Mouse (Mus musculus) adrenal gland, postnatal 25 days (tissue): ENCODE results near the gene Mknk1. TPM values are rescaled to one million over a fixed set of nuclear protein-coding genes. Genes with fewer than 3 reads are reported as not detected.
A peak's percentile ranks its signal among the peaks of the same experiment; 100 is the strongest.

Experiments
- DNase-seq: peaks from one replicate; pipeline ENCODE4 v3.0.0; 2021; ENCODE audit warnings: mixed read lengths
- long read RNA-seq: library from polyadenylated mRNA; stranded (forward); transcript quantifications from one replicate; pipeline ENCODE4 v2.0.0, GENCODE M21; 2021
- total RNA-seq: library from RNA; stranded (reverse); gene quantifications from 2 replicates; pipeline ENCODE4 v1.2.3, GENCODE M21; 2021

The Mknk1 gene
- total RNA-seq, result 53.9 and 62.4 TPM in 2 replicates
- long read RNA-seq, transcript Mknk1-201 (13 exons, 2,543 nt), result major isoform, 9 of 29 reads
- long read RNA-seq, partial matches to known transcripts, result 2 of 29 reads
- long read RNA-seq, other reads (novel, unspliced or antisense), result 16 of 29 reads

DNA sequence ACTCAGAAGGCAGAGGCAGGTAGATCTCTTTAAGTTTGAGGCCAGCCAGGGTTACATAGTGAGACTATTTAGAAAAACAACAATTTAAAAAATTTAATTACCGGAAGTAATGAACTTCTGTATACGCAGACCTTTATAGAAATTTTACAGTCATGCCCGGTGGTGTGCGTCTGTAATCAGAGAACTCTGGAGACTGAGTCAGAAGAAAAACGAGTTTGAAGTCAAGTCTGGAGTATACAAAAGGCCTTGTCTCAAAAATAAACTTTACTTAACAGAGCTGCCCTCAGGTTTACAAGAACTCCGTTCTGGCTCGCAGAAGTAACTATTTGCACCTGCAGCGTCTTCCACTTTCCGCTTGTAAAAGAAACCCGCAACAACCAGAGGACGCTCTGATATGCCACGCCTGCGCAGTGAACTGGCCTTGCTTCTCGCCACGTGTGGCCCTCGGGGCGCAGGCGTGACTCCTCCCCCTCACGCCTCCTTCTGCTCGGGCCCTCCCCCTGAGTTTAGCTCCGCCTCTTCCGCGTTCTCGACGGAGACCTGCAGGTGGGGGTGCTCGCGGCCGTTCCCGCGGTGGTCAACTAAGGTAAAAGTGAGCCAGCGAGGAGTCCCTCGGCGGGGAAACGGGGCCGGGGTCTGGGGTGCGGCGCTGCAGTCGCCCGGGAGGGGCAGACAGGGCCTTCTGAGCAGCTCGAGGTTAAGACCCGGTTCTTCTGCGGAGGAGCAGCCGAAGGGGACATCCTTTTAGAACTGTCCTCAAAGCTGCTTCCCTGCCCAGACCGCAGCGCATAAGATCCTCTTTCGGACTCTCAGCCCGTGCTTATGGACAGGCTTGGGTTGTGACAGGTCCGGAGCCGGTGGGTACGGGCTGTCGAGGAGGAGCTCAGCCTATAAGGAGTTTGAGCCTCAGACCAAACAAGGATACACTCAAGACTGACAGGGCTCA, at the start of gene Mknk1:
Gene Mknk1 (plus strand): TSS at position 503 of the 946 bp plus-strand sequence.
- DNase-seq, result peak; percentile 92

DNA sequence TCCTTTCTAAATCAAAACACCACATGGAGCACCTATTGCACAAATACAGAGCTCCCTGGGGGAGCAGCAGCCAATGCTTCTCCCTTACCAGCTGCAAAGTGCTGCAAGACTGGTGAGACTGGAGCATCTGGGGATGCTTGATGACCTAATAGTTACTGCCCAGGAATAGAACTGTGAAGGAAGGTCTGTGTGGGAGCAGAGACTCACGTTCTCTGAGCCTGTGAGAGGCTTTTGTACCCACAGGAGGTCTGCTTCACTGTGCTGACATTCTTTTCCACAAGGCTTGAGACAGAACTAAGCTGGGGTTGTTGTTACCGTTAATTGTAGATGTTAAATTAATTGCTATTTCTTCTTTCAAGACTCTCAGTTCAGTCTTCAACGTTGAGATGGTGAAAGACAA, 48.1 kb upstream of the Mknk1 start:
- DNase-seq, result no peak

DNA sequence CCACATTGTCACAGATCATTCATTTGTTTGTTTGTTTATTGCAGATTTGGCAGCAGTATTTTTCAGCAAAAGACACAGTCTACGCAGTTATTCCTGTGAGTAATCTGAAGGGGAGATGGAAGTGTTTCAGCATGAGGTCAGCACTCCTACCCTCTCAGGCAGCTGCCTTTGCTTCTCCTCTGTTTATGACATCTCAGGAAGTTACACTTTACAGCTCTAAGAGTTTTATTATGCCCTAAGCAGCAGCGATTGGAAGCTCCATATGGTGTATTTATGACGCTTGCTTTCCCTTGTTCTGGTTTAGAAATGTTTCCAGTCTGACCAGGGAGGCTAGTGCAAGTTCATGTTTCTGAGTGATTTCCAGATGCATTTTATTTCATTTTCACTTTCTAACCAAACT, 43.6 kb upstream of the Mknk1 start:
- DNase-seq, result no peak

DNA sequence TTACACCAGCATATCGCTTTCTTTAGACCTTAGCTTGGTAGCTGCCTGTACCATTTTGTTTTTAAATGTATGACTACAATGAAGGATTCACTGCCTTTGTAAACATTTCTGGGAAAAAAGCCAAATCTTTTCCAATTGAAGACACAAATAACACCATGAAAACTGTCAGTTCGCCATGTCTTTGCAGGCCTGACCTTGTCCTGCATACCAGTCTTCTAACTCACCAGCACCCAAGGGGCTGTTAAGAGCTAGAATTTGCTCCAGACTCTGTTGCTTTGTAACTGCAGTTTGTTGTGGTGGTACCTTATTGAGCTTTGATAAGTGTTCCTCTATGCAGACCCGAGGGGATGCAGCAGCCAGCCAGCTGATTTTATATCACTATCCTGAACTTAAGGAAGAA, 39.0 kb upstream of the Mknk1 start:
- no peak for DNase-seq

DNA sequence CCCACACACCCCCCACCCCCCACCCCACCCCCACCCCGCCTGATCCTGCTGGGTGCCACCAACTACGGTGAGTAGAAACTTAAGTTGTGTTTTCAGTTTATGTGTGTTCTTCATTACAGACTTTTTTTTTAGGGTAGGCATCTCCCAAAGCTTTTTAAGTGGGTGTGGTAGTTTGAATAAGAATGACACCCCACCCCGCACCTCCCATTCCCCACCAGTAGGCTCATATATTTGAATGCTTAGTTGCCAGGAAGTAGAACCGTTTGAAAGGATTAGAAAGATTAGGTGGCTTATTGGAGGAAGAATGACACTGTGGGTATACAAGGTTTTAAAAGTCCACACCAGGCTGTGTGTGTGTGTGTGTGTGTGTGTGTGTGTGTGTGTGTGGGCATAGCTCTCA, 26.7 kb upstream of the Mknk1 start:
- DNase-seq, result no peak

DNA sequence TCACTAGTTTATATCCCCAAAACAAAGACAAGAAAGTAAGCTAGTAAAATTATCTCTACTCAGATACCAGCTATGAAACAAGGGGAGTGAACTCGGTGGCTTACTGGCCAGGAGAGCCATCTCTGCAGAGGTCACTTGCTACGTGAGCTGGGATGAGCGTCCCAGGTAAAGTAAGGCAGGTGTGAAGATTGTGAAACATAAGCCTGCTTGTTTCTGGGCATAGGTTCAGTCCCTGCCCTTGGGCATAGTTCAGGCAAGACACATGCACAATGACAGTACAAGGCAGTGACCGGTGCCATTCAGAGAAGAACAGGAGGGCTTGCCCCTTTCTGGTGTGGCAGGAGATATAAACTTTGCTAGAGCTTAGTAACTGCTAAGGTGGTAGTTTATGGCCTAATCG, 23.4 kb upstream of the Mknk1 start:
- no peak for DNase-seq

DNA sequence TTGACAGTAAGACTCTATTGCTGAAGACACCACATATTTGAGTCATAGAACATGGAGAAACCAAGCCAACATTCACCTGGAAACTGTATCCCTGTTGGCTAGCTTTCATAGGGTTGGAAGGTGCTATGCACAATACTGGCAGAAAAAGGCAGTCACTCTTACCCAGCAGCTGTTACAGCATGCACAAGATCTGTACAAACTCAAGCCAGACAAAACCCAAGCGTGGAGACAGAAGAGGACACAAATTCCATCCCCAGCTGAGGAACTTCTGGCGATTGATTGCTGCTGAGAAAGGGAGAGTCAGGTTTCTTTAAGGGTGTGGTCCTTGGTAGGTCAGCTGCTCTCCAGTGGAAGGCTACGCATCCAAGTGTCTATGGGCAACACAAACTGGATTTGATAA, 18.8 kb upstream of the Mknk1 start:
- no peak for DNase-seq

DNA sequence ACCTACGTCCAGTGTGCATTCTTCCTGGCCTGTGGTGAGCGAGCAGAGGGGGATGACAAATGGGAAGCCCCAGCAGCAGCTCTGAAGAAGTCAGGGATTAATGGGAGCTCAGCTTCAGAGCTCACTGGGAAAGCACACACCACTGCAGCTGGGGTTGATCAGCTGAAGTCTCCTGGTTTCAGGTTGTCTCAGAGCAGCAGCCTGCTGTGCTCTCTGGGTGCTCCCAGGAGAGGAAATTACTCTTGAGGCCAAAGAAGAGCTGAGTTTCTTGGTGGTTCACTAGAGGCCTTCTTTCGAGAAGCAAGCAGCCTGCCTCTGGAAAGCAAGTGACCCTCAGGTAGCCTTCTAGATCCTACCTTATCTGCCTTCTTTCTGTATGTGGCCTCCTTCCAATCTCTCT, 18.1 kb upstream of the Mknk1 start:
- DNase-seq, result no peak

DNA sequence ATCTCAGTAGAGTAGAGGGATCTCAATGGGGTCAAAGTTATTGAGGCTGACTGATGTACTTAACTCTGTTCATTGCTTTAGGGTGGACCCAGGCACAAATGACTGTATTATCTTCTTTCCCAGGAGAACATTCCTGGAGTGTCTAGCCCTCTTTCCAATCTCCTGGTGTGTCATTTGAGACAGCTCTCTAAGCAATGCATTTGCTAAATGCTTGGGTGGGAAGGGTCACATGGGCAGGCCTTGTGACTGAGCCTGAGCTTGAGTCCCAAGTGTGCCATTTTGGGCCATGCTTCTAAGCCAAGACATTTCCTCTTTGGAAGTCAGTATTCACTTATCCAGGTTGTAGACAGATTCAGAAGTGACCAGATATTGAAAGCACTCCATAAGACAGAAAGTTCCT, 17.6 kb upstream of the Mknk1 start:
- DNase-seq, result no peak

DNA sequence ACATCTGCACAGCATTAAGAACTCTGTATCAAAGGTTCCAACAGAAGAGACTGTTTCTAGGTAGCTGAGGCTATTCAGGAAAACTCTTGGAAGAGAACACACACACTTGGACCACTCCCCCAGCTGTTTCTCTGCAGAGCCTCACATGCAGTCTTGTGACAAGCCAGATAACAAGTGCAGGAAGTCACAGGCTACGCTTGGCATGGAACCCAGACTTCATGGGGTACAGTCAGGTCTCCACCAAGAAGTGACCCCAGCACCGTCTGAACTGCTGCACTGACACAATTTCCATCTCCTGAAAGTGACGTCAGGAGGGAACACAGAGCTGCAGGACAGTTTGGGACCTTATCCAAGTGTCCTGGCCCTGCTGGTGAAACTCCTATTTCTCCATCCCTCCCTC, 17.1 kb upstream of the Mknk1 start:
- no peak for DNase-seq

DNA sequence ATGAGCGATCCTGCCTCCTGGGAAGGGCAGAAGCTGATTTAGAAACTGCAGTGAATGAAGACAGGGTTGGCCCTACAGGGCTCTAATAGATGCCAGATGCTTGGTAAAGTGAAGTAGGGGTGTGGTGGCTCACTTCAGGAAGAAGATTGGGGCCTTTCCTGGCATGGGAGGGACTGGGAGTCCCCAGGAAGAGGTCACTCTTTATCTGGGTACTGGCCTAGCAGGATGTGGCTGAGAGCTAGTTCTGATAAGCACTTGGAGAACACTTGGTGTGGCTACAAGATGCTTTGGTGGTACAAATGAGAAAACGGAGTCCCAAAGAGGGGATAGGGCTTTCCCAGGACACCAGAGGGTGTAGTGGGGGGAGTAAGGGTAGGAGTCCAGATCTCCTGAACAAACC, 14.8 kb upstream of the Mknk1 start:
- DNase-seq, result no peak

DNA sequence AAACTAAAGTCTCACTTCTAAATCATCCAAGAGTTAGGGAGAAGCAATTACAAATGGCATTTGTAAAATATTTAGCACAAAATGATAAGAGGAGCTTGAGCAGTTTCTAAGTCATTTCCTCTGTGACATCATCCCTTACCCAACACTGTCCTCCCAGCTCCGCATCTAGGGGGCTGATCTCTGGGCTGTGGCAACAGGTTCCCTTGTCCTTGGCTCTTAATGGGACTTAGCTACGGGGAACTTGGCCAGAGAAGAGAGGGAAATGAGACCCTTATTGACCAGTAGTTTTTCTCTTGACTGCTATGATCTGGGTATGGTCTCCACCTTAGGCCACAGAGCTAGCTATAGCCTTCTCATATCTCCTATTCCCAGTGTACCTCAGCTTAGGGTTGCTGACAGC, 13.7 kb upstream of the Mknk1 start:
- DNase-seq, result no peak

DNA sequence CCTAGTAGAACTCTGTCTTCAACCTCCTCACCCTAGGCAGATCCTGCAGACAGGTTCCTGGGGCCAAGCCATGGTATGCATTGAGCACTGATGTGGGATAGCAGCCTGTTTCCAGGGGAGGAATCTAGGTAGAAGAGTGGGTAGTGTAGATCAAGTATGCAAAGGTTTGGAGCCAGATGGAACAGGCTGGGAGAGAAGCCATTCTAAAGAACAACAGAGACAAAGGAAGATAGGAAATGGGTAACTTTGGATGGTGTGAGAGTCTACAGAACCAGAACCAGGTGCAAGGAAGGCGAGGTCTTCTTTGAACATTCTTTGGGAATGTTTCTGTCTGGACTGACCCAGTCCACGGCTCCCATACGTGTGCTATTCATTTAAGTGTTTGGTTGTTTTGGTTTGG, 11.9 kb upstream of the Mknk1 start:
- DNase-seq, result no peak

DNA sequence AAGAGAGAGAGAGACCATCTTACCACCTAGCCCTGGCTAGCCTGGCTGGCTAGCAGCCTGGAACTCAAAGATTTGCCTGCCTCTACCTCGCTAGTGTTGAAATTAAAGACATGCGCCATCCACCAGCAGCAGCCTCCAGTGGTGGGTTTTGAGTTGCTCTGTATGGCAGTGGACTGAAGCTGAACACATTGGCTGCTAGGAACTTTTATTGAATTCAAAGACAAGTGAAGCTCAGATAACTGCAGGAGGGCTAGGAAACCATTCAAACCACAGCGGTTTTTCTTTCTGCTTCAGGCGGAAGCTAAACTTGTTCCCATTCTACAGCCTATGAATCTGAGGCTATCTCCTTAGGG, 11.5 kb upstream of the Mknk1 start:
- DNase-seq, result no peak

DNA sequence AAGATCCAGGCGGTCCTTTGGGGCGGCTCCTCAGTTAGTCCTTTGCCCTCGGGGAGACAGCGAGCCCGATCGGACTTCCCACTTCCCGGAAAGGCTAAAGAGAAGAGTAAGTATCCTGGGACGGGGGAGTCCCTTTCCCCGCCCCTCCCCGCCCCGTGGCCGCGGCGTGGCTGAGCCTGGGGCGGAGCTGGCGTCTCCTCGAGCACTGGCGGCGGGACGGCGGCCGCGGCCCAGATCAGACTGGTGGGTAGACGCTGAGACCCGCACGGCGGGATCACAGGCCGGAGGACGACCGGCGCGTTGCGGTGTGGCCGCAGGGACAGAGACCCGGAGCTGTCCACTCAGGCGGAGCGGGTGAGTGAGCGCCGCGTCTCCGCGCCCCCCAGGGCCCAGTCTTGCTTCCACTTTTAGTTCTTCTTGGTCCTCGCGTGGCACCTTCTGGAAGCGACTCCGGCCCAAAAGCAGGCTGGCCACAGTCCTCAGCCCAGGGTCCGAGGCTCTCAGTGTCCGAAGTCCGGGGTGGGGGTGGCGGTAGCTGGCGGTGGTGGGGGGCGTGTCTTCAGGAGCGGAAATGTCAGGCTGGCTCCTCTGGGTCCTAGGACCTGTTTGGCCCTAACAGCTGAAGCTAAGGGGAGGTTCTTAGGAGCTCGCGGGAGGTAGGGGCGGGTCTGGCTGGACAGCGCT, 11.0 kb upstream of the Mknk1 start, which contains the start of gene Mob3c:
Gene Mob3c (plus strand): TSS at position 205 of the 684 bp plus-strand sequence.
- DNase-seq, result peak; percentile 86

DNA sequence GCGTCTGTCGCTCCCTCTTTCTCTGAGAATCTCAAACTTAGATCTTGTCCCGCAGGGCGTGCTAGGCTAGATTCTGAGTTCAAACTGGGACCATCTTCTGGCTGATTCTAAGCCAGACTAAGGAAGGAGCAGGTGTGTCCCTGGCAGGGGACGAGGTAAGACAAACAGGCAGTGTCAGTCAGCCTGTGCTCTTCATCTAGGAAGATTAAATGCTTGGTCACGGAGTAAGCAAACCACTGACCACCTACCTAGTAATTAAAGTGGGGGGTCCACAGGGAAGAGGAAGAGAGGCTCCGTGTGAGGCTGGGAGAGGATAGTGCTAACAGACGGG, 10.5 kb upstream of the Mknk1 start:
- no peak for DNase-seq

DNA sequence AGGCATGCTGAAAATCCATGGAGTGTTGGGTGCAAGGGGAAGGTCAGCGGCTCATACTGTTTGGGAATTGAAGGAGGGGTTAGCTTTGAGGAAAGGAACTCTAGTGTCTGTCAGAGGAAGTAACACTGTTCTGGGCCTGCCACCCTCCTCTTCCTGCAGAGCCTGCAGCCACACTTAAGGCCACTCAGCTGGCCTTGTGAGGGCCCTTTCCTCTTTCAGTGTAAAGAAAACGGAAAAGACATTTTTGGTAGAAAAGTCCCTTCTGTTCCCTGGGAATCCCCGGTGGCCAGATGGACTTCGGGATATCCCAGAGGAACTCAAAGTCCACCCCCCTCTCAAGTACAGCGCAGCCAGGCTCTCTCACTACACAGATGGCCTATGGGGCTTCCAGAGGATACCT, 8.5 kb upstream of the Mknk1 start:
- DNase-seq, result no peak

DNA sequence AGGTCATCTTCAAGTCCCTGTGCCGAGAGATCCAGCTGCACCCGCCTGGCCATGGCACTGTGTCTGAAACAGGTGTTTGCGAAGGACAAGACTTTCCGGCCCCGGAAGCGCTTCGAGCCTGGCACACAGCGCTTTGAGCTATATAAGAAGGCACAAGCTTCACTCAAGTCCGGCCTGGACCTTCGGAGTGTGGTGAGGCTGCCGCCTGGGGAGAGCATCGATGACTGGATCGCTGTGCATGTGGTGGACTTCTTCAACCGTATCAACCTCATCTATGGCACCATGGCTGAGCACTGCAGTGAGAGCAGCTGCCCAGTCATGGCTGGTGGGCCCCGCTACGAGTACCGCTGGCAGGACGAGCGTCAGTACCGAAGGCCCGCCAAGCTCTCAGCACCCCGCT, 7.8 kb upstream of the Mknk1 start:
- DNase-seq, result no peak

DNA sequence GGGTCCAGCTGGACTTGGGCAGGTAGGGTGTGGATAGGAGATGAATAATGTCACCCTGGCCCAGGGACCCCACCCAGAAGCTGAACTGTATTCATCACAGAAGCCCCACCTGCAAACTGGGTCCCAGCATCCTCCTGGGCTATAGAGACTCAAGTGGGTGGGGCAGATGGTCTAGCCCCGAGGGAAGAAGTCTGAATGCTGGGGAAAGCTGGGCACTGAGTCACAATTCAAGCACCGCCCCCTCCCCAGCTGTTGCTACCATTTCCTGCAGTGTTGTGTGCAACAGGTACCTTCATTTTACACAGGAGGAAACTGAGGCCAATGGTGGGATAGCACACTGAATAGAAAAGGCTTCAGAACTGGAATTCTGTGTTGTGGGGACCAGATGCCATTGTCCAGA, 7.0 kb upstream of the Mknk1 start:
- no peak for DNase-seq

DNA sequence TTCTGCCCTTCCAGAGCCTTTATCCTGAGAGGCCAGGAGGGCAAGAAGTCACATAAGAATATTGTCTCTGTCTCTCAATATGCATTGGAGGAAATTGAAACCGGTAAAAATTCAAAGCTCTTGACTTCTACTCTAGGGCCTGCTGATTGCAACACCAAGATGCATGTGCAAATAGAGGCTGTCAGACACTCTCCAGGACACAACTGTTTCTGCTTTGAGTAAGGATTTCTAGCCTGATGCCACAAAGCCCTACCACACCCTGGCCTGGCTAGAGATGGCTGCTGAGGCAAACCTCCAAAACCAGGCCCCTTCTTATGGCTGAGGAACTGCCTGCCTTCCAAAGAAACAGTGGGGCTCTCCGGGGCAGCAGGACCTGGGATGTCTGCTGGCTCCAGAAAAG, 3.4 kb upstream of the Mknk1 start:
- DNase-seq, result no peak

DNA sequence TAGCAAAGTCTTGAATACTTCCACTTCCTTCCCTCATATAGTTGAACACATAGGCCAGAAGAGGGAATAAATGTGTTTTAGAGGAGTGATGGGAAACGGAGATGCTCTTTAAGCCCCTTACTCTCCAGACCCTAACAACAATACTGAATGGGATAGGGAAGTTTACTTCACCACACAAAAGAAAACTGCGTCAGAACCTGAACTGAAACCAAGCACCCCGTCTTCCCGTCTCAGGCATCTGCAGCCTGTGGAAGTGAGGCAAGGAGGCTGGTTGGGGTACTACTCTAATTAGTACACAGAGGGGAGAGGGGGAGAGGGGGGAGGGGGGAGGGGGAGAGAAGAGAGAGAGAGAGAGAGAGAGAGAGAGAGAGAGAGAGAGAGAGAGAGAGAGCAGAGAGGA, 802 bp upstream of the Mknk1 start:
- no peak for DNase-seq

DNA sequence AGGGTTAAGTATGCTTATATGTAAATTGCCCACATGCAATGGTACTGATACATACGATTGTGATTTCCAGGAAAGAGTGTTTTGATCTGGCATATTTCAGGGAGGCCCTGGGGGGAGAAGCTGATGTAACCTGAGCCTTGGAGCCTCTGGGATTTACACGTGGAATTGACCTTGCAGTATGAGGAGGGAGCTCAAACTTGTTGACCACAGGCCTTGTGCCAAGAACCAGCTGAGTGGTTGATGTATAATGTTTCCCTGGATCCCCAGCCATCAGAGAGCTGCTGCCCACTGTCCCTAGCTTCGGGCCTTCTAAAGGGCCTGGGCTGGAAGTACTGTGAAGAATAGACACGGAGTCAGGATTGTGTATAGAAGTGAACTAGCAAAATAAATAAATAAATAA, 958 bp downstream of the Mknk1 start:
- DNase-seq, result no peak

DNA sequence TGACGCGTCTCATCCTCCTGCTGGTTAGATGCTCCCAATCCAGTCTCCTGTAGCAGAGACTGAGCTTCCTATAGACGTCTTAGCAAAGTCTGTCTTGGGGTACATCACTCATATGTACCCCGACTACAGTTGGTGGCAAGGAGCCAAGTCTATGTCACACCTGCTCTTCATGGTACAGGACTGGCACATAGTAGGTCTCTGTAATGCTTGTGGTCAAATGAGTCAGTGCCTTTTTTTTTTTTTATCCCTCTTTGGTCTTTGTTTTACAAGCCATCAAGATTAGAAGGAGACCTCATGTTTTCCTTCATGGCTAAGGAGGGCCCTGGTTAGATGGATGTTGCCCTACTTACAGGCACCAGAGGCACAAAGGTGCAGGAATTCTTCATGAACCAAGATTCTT, 1.8 kb downstream of the Mknk1 start:
- no peak for DNase-seq

DNA sequence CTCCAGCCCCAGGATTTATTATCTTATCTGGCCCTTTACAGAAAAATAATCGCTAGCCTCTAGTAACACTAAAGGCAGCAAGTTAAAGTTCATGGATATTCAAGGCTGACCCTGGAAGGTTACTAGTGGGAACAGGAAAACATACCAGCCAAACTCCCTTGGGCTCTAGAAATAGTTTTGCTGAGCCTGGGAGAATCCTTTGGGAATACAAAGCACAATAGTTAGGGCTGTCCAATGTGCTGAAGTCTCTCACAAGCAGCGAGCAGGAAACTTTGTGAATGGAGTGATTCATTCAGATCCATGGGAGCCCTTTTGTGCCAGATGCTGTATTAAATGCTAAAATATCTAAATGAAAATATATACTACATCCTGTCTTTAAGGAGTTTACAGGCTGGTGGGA, 7.7 kb downstream of the Mknk1 start:
- no peak for DNase-seq
